Mouse (Mus musculus) embryonic facial prominence, embryonic 15.5 days (tissue): ENCODE data around the gene Mlxip. TPM values are rescaled to one million over a fixed set of nuclear protein-coding genes. Genes with fewer than 3 reads are reported as not detected.

Experiments
- ATAC-seq: fragments of 200-750 bp; cut with Nextera tagmentation; 2 replicates; pipeline ENCODE4 v1.8.0; 2017; ENCODE audit warnings: low read depth, moderate TSS enrichment; ENCODE audit not compliant: insufficient number of reproducible peaks, low FRiP score, low TSS enrichment
- H3K27ac ChIP-seq: fragments of 300-500 bp; sonication (generic); replicated peaks from 2 replicates; pipeline ENCODE4 v1.5.1; 2015; ENCODE audit warnings: mild to moderate bottlenecking, inconsistent platforms
- H3K27me3 ChIP-seq: fragments of 300-500 bp; sonication (generic); 2 replicates; pipeline ENCODE4 v1.6.1; 2015; ENCODE audit warnings: inconsistent platforms
- H3K36me3 ChIP-seq: fragments of 300-500 bp; sonication (generic); 2 replicates; pipeline ENCODE4 v1.6.1; 2015; ENCODE audit warnings: mild to moderate bottlenecking, inconsistent platforms
- H3K4me1 ChIP-seq: fragments of 300-500 bp; sonication (generic); 2 replicates; pipeline ENCODE4 v1.6.1; 2015; ENCODE audit warnings: inconsistent platforms
- H3K4me2 ChIP-seq: fragments of 300-500 bp; sonication (generic); replicated peaks from 2 replicates; pipeline ENCODE4 v1.6.1; 2015; ENCODE audit warnings: mild to moderate bottlenecking, inconsistent platforms
- H3K4me3 ChIP-seq: fragments of 300-500 bp; sonication (generic); replicated peaks from 2 replicates; pipeline ENCODE4 v1.5.1; 2015; ENCODE audit warnings: mild to moderate bottlenecking, inconsistent platforms
- H3K9ac ChIP-seq: fragments of 300-500 bp; sonication (generic); 2 replicates; pipeline ENCODE4 v1.6.1; 2015; ENCODE audit warnings: inconsistent platforms
- H3K9me3 ChIP-seq: fragments of 300-500 bp; sonication (generic); replicated peaks from 2 replicates; pipeline ENCODE4 v1.6.1; 2016; ENCODE audit warnings: inconsistent platforms
- WGBS: fragments of 180-500 bp; shearing (Covaris S2); methylation state at CpG from one replicate; pipeline ENCODE4 v1.1.7; 2015; 5-methylcytosine and 5-hydroxymethylcytosine counted together
- polyA plus RNA-seq: library from polyadenylated mRNA; unstranded; fragments of >200 nt; fragmentation: Nextera tagmentation; extraction: Ambion mirVana; gene quantifications from 2 replicates; pipeline ENCODE4 v1.2.1, GENCODE M21; 2015

The Mlxip gene
- polyA plus RNA-seq, 1 experiment from 2014 or later, result 20.7 TPM

GRCm38 (mm10) chr5:123470784-123471400, 76.3 kb downstream of the Mlxip start:
- 41% methylated on average over 10 of the region's 10 CpGs for WGBS
- no peaks in the 10 kb centered on the region for H3K36me3 ChIP-seq
- no peak for ATAC-seq
- peak overlapping the region; percentile 21; the same call in 1 of the 2 replicates for H3K4me2 ChIP-seq
- H3K4me3 ChIP-seq, result no peak overlapping the region; the same call in 1 of the 2 replicates
- no peak overlapping the region for H3K27ac ChIP-seq
- no peaks in the 10 kb centered on the region for H3K27me3 ChIP-seq
- H3K9ac ChIP-seq, result no peak overlapping the region
- no peaks in the 10 kb centered on the region for H3K4me1 ChIP-seq
- H3K9me3 ChIP-seq, result no peaks in the 10 kb centered on the region

- Histone ChIP-seq H3K27me3 (no peaks in the 10 kb centered on the region), H3K4me3 (no peak overlapping the region), H3K9ac (no peak overlapping the region), H3K4me1 (no peaks in the 10 kb centered on the region), H3K4me2 (no peak overlapping the region), H3K9me3 (no peaks in the 10 kb centered on the region), H3K27ac (no peak overlapping the region), H3K36me3 (no peaks in the 10 kb centered on the region)
- WGBS, result 80% methylated on average over 5 of the region's 5 CpGs
- ATAC-seq, result no peak
Measured at GRCm38 (mm10) chr5:123473817-123474216, 79.2 kb downstream of the Mlxip start.

GRCm38 (mm10) chr5:123487659-123488395, 93.2 kb downstream of the Mlxip start:
- H3K36me3 ChIP-seq, result no peaks in the 10 kb centered on the region
- H3K9me3 ChIP-seq, result no peaks in the 10 kb centered on the region
- WGBS, result 81% methylated on average over 11 of the region's 11 CpGs
- no peaks in the 10 kb centered on the region for H3K27me3 ChIP-seq
- no peak overlapping the region for H3K27ac ChIP-seq
- no peak overlapping the region for H3K4me3 ChIP-seq
- no peak for ATAC-seq
- no peak overlapping the region for H3K9ac ChIP-seq
- H3K4me1 ChIP-seq, result no peaks in the 10 kb centered on the region
- no peak overlapping the region for H3K4me2 ChIP-seq

- H3K9ac ChIP-seq, result no peak within 1 kb of the TSS
- no peaks in the 10 kb centered on the region for H3K36me3 ChIP-seq
- ATAC-seq, result 0 out of 2 replicates have a peak, but pooled peaks have one; percentile 39
- no peak within 1 kb of the TSS for H3K4me3 ChIP-seq
- peak within 1 kb of the TSS; percentile 28 for H3K4me2 ChIP-seq
- H3K27me3 ChIP-seq, result no peaks in the 10 kb centered on the region
- no peaks in the 10 kb centered on the region for H3K4me1 ChIP-seq
- no peaks in the 10 kb centered on the region for H3K9me3 ChIP-seq
- H3K27ac ChIP-seq, result no peak within 1 kb of the TSS
- WGBS, result 6% methylated on average over 25 of the region's 25 CpGs
Measured at GRCm38 (mm10) chr5:123489112-123489785, 94.7 kb downstream of the Mlxip start, which contains the start of the genes Lrrc43 and Il31. Lrrc43 (plus strand) TSS chr5:123489305. Il31 (minus strand) TSS chr5:123489489.

- ATAC-seq, result no peak
- 41% methylated on average over 9 of the region's 9 CpGs for WGBS
- Histone ChIP-seq H3K9ac (no peak overlapping the region), H3K9me3 (no peaks in the 10 kb centered on the region), H3K36me3 (no peaks in the 10 kb centered on the region), H3K4me2 (no peak overlapping the region), H3K27ac (no peak overlapping the region), H3K27me3 (no peaks in the 10 kb centered on the region), H3K4me1 (no peaks in the 10 kb centered on the region), H3K4me3 (no peak overlapping the region)
Measured at GRCm38 (mm10) chr5:123489935-123490334, 95.3 kb downstream of the Mlxip start.

GRCm38 (mm10) chr5:123499717-123500116, 105.1 kb downstream of the Mlxip start:
- Histone ChIP-seq H3K27ac (no peak overlapping the region), H3K4me2 (no peak overlapping the region), H3K27me3 (0 out of 2 replicates have a peak, but pooled peaks cover 4% of the 10 kb centered on the region), H3K9me3 (no peaks in the 10 kb centered on the region), H3K9ac (no peak overlapping the region), H3K4me3 (no peak overlapping the region), H3K4me1 (0 out of 2 replicates have a peak, but pooled peaks cover 10% of the 10 kb centered on the region), H3K36me3 (no peaks in the 10 kb centered on the region)
- ATAC-seq, result no peak
- 48% methylated on average over 4 of the region's 4 CpGs for WGBS

GRCm38 (mm10) chr5:123501973-123502372, 107.4 kb downstream of the Mlxip start:
- Histone ChIP-seq H3K36me3 (no peaks in the 10 kb centered on the region), H3K4me1 (0 out of 2 replicates have a peak, but pooled peaks cover 10% of the 10 kb centered on the region), H3K9ac (no peak overlapping the region), H3K9me3 (no peaks in the 10 kb centered on the region), H3K27me3 (peaks cover 4% of the 10 kb centered on the region; the same call in 1 of the 2 replicates), H3K4me2 (no peak overlapping the region), H3K4me3 (no peak overlapping the region), H3K27ac (no peak overlapping the region)
- ATAC-seq, result no peak
- 78% methylated on average over 4 of the region's 4 CpGs for WGBS

Other genes with a start within 250 kb of the Mlxip start
- gene Psmd9, start 225.4 kb upstream of the Mlxip start, polyA plus RNA-seq, result 92.3 and 95.4 TPM in 2 replicates
- gene Hpd, start 212.1 kb upstream of the Mlxip start, polyA plus RNA-seq, result not detected in 2 replicates
- gene Wdr66, start 142.7 kb upstream of the Mlxip start, polyA plus RNA-seq, result 3.4 and 4.7 TPM in 2 replicates
- gene Bcl7a, start 51.0 kb upstream of the Mlxip start, polyA plus RNA-seq, result 28.9 and 31.0 TPM in 2 replicates
- 1.1 and 1.5 TPM in 2 replicates for gene Lrrc43, start 94.5 kb downstream of the Mlxip start, polyA plus RNA-seq
- gene Il31, start 94.7 kb downstream of the Mlxip start, polyA plus RNA-seq, result not detected in 2 replicates
- 0.49 and 1.1 TPM in 2 replicates for gene B3gnt4, start 115.7 kb downstream of the Mlxip start, polyA plus RNA-seq
- gene Diablo, start 129.4 kb downstream of the Mlxip start, polyA plus RNA-seq, result 108 and 114 TPM in 2 replicates
- 0.46 and 0.68 TPM in 2 replicates for gene Gm49027, start 130.7 kb downstream of the Mlxip start, polyA plus RNA-seq
- 27.3 and 27.8 TPM in 2 replicates for gene Vps33a, start 178.2 kb downstream of the Mlxip start, polyA plus RNA-seq